Mouse (Mus musculus): Measurements from ENCODE around the gene Adamtsl5.

The Adamtsl5 gene

GRCm38 (mm10) chr10:80317011-80317410 lies 31.2 kb downstream of the Adamtsl5 start:
- DNase-seq (ENCODE audit: low spot score) = no peak

DNA sequence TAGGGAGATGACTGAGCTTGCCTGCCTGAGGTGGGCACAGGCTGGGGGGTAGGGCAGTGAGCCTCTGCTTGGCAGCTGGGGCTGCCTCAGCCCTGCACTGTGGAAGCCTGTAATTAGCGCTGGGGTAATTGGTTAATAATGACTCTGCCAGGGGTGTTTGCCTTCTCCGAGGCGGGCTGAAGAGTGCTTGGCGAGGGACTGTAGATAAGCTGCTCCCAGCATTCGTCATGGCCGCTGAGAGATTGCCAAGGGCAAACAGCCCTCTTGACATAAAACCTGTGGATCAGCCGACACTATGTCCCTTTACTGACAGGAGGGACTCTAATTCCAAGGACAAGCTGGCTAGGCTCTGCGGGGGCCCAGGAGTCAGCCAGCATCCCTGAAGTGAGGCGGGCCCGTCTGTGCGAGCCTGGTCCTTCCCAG lies 31.8 kb downstream of the Adamtsl5 start:
- DNase-seq (ENCODE audit: low spot score) = no peak

- DNase-seq (ENCODE audit: low spot score) = no peak
Observed at GRCm38 (mm10) chr10:80315315-80315714, 32.9 kb downstream of the Adamtsl5 start.

GRCm38 (mm10) chr10:80314494-80315001 lies 33.7 kb downstream of the Adamtsl5 start:
- DNase-seq (ENCODE audit: low spot score) = no peak

- no peak for DNase-seq (ENCODE audit: low spot score)
Observed at GRCm38 (mm10) chr10:80313627-80314201, 34.5 kb downstream of the Adamtsl5 start.

DNA sequence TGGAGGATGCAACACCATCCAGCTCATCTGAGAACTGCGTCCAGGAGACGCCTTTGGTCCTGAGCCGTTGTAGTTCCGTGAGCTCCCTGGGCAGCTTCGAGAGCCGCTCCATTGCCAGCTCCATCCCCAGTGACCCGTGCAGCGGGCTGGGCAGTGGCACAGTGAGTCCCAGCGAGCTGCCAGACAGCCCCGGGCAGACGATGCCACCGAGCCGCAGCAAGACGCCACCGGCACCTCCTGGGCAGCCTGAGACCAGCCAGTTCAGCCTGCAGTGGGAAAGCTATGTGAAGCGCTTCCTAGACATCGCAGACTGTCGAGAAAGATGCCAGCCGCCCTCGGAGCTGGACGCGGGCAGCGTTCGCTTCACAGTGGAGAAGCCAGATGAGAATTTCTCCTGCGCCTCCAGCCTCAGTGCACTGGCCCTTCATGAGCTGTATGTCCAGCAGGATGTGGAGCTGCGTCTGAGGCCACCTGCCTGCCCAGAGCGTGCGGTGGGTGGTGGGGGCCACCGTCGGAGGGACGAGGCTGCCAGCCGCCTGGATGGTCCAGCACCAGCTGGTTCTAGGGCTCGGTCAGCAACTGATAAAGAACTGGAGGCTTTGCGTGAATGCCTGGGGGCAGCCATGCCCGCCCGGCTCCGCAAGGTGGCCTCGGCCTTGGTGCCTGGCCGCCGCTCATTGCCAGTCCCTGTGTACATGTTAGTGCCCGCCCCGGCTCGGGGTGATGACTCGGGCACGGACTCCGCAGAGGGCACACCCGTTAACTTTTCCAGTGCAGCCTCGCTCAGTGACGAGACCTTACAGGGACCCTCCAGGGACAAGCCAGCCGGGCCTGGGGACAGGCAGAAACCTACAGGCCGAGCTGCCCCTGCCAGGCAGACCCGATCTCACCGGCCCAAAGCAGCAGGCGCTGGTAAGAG lies 35.4 kb downstream of the Adamtsl5 start:
- no peak for DNase-seq (ENCODE audit: low spot score)

DNA sequence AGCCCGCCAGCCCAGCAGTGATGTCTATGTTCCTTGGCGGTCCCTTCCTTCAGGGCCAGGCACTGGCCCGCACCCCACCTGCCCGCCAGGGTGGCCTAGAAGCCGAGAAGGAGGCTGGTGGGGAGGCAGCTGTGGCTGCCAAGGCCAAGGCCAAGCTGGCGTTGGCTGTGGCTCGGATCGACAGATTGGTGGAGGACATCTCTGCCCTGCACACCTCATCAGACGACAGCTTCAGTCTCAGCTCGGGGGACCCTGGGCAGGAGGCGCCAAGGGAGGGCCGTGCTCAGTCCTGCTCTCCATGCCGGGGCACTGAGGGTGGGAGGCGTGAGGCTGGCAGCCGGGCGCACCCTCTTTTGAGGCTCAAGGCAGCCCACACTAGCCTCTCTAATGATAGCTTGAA lies 36.7 kb downstream of the Adamtsl5 start:
- no peak for DNase-seq (ENCODE audit: low spot score)

DNA sequence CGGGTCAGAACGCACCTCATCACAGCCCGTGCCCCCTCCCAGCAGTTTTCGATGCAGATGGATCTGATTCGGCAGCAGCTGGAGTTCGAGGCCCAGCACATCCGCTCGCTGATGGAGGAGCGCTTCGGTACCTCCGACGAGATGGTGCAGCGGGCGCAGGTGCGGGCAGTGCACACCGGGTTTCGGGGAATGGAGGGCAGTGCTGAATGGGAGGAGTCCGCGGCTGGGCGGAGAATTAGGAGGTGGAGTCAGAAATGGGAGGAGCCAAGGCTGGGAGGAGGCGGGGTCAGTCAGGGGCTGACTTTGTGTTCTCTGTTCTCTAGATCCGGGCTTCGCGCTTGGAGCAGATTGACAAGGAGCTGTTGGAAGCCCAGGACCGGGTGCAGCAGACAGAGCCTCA lies 43.4 kb downstream of the Adamtsl5 start:
- no peak for DNase-seq (ENCODE audit: low spot score)

- DNase-seq (ENCODE audit: low spot score) = no peak
Observed at GRCm38 (mm10) chr10:80304458-80304857, 43.8 kb downstream of the Adamtsl5 start.

- peak; percentile 75 for DNase-seq (ENCODE audit: low spot score)
Observed at GRCm38 (mm10) chr10:80302471-80302881, 45.7 kb downstream of the Adamtsl5 start.

DNA sequence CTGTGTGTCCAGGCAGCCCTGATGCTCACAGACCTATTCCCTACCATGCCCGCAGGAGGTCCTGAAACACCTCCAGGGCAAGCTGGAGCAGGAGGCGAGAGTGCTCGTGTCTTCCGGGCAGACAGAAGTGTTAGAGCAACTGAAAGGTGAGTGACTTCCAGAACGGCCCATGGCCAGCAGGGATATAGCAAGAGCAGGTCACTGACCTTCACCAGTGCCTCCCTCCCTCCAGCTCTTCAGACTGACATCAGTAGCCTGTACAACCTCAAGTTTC lies 46.2 kb downstream of the Adamtsl5 start:
- no peak for DNase-seq (ENCODE audit: low spot score)

DNA sequence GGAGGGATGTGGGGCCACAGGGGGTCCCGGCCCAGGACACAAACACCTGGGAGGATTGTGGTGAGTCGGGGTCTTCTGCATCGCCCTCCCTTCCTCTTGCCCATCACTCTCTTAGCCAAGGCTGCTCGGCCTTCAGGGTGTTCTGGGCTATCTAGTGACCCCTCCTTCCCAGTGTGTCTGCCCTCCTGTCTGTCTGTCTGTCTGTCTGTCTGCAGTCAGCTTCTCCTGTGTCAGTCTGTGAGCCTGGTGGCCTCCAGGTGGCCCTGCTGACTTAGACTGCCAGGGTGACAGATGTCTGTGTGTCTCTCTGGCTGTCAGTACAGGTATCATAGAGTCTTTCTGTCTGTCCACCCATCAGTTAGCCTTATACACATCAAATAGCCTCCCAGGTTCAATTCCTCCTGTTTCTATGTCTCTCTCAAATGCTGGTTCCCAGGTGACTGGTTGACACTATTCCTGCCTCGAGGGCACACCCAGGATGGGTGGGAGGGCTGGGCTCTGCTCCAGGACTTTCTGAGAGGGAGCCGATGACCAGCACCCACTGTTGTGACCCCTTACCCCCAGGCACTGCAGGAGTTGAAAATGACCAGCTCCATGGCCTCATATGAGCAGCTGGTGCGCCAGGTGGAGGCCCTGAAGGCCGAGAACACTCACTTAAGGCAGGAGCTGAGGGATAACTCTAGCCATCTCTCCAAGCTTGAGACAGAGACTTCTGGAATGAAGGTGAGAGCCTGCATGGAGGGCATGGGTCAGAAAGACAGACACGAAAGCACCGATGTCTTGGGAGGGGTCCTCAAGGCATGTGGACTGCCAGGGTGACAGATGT lies 46.7 kb downstream of the Adamtsl5 start:
- DNase-seq (ENCODE audit: low spot score) = no peak

DNA sequence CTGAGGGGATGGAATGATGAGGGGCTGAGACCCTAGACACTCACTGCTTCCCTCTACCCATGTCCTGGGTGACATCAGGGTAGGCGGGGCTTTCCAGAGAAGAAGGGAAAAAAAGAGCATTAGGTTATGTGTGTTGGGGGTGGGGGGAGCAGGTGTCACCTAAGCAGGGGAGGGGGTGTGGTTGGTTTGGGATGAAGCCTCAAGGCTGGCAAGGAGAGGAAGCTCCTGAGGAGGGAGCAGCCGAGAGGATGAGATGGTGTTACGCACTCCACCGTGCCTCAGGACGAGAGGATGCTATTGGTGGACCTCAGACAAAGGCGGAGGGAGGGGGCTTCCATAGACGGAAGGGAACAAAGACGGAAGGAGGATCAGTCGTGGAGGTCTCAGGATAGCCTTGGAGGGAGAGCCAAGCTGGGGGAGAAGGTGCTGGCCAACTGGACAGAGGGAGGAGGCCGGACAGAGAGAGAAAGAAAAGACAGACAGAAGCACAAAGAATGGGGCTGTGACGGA lies 47.5 kb downstream of the Adamtsl5 start:
- peak; percentile 65 for DNase-seq (ENCODE audit: low spot score)

- DNase-seq (ENCODE audit: low spot score) = no peak
Observed at GRCm38 (mm10) chr10:80299824-80300223, 48.4 kb downstream of the Adamtsl5 start.

DNA sequence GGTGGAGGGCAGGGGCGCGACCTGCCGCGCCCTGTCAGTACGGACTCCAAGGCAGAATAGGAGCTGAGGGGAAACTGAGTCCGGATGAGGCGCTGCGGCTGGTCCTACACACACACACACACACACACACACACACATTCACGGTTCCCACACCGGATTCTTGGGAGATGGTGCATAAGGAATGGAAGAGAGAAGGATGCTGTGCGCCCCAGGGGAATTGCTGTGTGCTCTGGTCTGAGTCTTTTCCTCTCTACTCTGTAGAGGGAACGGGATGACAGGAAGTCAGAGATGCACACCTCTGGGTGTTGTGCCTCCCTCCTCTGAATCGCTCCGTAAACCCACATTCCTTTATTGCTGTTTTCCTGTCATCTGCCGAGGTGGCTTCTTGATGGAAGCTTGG lies 48.9 kb downstream of the Adamtsl5 start:
- DNase-seq (ENCODE audit: low spot score) = no peak

- peak; percentile 93 for DNase-seq (ENCODE audit: low spot score)
Observed at GRCm38 (mm10) chr10:80298571-80299281, 49.5 kb downstream of the Adamtsl5 start.

DNA sequence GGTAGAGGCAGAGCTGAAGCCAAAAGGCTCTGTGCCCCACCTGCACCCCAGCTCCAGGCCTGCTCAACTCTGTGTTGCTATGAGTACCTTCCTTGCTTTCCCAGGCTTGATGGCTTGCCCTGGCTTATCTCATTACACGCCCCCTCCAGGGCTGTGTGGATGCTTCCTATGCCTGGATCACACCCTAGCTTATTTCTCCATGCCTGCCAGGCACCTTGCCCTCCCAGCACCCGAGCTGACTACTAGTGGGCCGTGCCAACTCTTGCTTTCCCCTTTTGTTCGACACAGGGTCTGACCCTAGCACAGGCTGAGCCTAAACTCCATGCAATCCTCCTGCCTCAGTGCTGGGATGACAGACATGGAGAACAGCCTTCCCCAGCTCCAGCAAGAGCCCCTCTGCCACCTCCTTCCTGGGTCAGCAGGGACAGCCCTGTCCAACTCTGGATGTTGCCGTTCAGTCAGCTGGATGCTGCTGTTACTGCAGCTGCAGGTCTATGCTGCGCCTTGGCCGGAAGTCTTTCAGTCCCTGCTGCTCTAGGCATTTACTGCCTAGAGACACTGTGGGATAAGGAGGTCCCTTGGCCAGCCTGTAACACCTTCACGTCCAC lies 50.6 kb downstream of the Adamtsl5 start:
- no peak for DNase-seq (ENCODE audit: low spot score)

- no peak for DNase-seq (ENCODE audit: low spot score)
Observed at GRCm38 (mm10) chr10:80296824-80297223, 51.4 kb downstream of the Adamtsl5 start.

GRCm38 (mm10) chr10:80295618-80296425 lies 52.4 kb downstream of the Adamtsl5 start, which contains the start of gene Apc2:
TSS of gene Apc2 (plus strand) at chr10:80295977.
- peak; percentile 83 for DNase-seq (ENCODE audit: low spot score)

- no peak for DNase-seq (ENCODE audit: low spot score)
Observed at GRCm38 (mm10) chr10:80294788-80295303, 53.4 kb downstream of the Adamtsl5 start.

Data from embryo, embryonic 10 days (tissue).